Mouse (Mus musculus) liver, embryonic 11.5 days (tissue): ENCODE measurements at regions not wholly inside any gene's neighbourhood (a gene's known extent, or its start where the extent isn't known, plus 50 kb on each side); places are given as distances from the start of the nearest gene placed in this dataset.

Experiments used
- ATAC-seq: fragments of 200-750 bp; cut with Nextera tagmentation; replicated peaks from 2 replicates; pipeline ENCODE4 v1.8.0; 2017; ENCODE audit warnings: moderate number of reproducible peaks, mild to moderate bottlenecking, moderate TSS enrichment, moderate library complexity; ENCODE audit not compliant: low FRiP score
- DNase-seq: peaks from one replicate; pipeline ENCODE4 v3.0.0-alpha.2; 2017; ENCODE audit warnings: low spot score
- H3K27ac ChIP-seq: fragments of 300-500 bp; sonication (generic); 2 replicates; pipeline ENCODE4 v1.5.1; 2014; ENCODE audit warnings: mild to moderate bottlenecking, low read depth, low read length, control low read depth
- H3K27me3 ChIP-seq: fragments of 300-500 bp; sonication (generic); replicated peaks from 2 replicates; pipeline ENCODE4 v1.6.1; 2014; ENCODE audit warnings: low read length, mixed read lengths; ENCODE audit not compliant: control insufficient read depth, insufficient read depth
- H3K36me3 ChIP-seq: fragments of 300-500 bp; sonication (generic); 2 replicates; pipeline ENCODE4 v1.6.1; 2014; ENCODE audit warnings: mild to moderate bottlenecking, low read length, moderate library complexity, mixed read lengths; ENCODE audit not compliant: control insufficient read depth, insufficient read depth
- H3K4me1 ChIP-seq: fragments of 300-500 bp; sonication (generic); replicated peaks from 2 replicates; pipeline ENCODE4 v1.6.1; 2014; ENCODE audit warnings: low read length, mixed read lengths; ENCODE audit not compliant: control insufficient read depth, insufficient read depth
- H3K4me2 ChIP-seq: fragments of 300-500 bp; sonication (generic); 2 replicates; pipeline ENCODE4 v1.6.1; 2014; ENCODE audit warnings: mild to moderate bottlenecking, control low read depth, moderate library complexity
- H3K4me3 ChIP-seq: fragments of 300-500 bp; sonication (generic); 2 replicates; pipeline ENCODE4 v1.5.1; 2014; ENCODE audit warnings: low read depth, low read length, control low read depth
- H3K9ac ChIP-seq: fragments of 300-500 bp; sonication (generic); 2 replicates; pipeline ENCODE4 v1.6.1; 2014; ENCODE audit warnings: low read depth, low read length, control low read depth
- H3K9me3 ChIP-seq: fragments of 300-500 bp; sonication (generic); 2 replicates; pipeline ENCODE4 v1.6.1; 2016; ENCODE audit warnings: low read length, inconsistent platforms, mixed read lengths; ENCODE audit not compliant: control insufficient read depth

DNA sequence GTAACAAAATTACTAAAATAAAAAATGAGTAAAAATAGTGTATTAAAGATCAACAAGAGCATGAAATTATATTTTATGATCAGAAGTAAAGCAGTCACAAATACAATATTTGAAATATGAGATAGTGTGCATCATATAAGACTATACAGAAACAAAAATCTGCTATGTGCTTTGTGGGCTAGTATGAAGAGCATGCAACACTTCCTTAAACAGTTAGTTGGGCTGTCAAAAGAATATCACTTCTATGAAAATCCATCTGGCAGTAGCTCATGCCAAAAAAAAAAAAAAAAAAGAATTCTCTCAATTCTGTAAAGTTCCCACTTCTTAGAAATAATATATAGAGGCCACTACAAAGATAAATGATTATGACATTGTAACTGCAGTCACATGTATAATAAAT lies 53.0 kb upstream of the Gm4301 start:
- no peak for ATAC-seq
- H3K36me3 ChIP-seq, result no peaks in the 10 kb centered on the region
- DNase-seq, result no peak

More for the DNA sequence above, 53.0 kb upstream of the Gm4301 start:
- Histone ChIP-seq H3K27ac (no peak overlapping the region), H3K4me3 (no peak overlapping the region), H3K9ac (no peak overlapping the region), H3K27me3 (no peaks in the 10 kb centered on the region), H3K4me2 (no peak overlapping the region), H3K9me3 (no peaks in the 10 kb centered on the region), H3K4me1 (no peaks in the 10 kb centered on the region)
